Mouse (Mus musculus): ENCODE results near the gene Polr3gl. TPM values are rescaled to one million over a fixed set of nuclear protein-coding genes. Genes with fewer than 3 reads are reported as not detected.

Polr3gl gene
- total and polyA plus RNA-seq, 2 experiments, result 7.0 to 8.2 TPM

DNA sequence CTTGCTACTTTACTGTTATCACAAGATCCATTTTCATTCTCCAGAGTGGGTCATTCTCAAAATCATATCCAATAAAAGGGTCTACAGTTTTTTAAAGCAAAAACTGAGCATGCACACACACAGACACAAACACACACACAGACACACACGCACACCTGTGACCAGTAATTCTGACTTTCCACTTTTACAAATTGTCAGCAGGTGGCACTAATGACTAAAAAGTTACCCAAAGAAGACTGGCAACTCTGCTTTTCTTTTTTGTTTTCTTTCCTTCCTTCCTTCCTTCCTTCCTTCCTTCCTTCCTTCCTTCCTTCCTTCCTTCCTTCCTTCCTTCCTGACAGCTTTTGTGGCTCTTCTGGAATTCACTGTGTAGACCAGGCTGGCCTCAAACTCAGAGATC, 48.4 kb downstream of the Polr3gl start:
- TF ChIP-seq CTCF (IDR thresholded peaks at IDR 0.05; ENCODE audit: low read depth, low read length), result no peak
- no peaks in the 10 kb centered on the region for H3K79me2 ChIP-seq (ENCODE audit: control insufficient read depth, insufficient read depth, low read length)
- H3K4me1 ChIP-seq (ENCODE audit: control insufficient read depth, insufficient read depth, low read length), result peaks cover 6% of the 10 kb centered on the region; the same call in 1 of the 2 replicates
- no peaks in the 10 kb centered on the region for H3K27me3 ChIP-seq (ENCODE audit: control insufficient read depth, insufficient read depth, low read length)
- 14% methylated on average over 1 of the region's 1 CpGs for WGBS
- H3K36me3 ChIP-seq (ENCODE audit: control insufficient read depth, insufficient read depth, low read length), result no peaks in the 10 kb centered on the region
- H3K4me3 ChIP-seq (ENCODE audit: insufficient read depth, low read depth, low read length), result no peak overlapping the region
- H3K27ac ChIP-seq (replicated peaks; ENCODE audit: insufficient read depth, low read depth, low read length), result no peak overlapping the region
- no peak overlapping the region for H3K9ac ChIP-seq (ENCODE audit: low read depth, low read length)
- DNase-seq (ENCODE audit: extremely low read depth, low read depth, low spot score), result no peak

- Histone ChIP-seq H3K79me2 (ENCODE audit: control insufficient read depth, insufficient read depth, low read length) (no peaks in the 10 kb centered on the region), H3K4me3 (ENCODE audit: insufficient read depth, low read depth, low read length) (no peak overlapping the region), H3K27ac (replicated peaks; ENCODE audit: insufficient read depth, low read depth, low read length) (no peak overlapping the region), H3K36me3 (ENCODE audit: control insufficient read depth, insufficient read depth, low read length) (no peaks in the 10 kb centered on the region), H3K27me3 (ENCODE audit: control insufficient read depth, insufficient read depth, low read length) (no peaks in the 10 kb centered on the region), H3K9ac (ENCODE audit: low read depth, low read length) (no peak overlapping the region), H3K4me1 (ENCODE audit: control insufficient read depth, insufficient read depth, low read length) (peaks cover 6% of the 10 kb centered on the region; the same call in 1 of the 2 replicates)
- 91% methylated on average over 11 of the region's 11 CpGs for WGBS
- no peak for DNase-seq (ENCODE audit: extremely low read depth, low read depth, low spot score)
- TF ChIP-seq CTCF (IDR thresholded peaks at IDR 0.05; ENCODE audit: low read depth, low read length) (no peak), POLR2A (IDR thresholded peaks at IDR 0.05; ENCODE audit: extremely low read depth, insufficient read depth, low read length) (no peak)
These were observed 50.6 kb downstream of the Polr3gl start for GRCm38 (mm10) chr3:96543345-96543744.

DNA sequence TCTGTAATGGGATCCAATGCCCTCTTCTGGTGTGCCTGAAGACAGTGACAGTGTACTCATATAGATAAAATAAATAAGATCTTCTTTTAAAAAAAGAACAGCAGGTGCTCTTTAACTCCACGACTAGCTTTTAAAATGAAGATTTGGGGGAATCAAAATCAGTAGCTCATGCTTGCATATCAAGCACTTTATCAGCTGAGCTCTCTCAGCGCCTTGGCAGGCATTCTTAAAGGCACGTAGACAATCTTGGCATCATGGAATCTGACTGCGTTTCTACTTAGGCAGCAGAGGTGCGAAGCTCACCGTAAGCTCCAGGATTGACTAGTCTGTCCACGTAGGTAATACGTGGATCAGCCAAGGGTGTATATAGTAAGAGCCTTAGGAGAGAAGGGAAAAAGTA, 51.4 kb downstream of the Polr3gl start:
- H3K27ac ChIP-seq (replicated peaks; ENCODE audit: insufficient read depth, low read depth, low read length), result no peak overlapping the region
- H3K36me3 ChIP-seq (ENCODE audit: control insufficient read depth, insufficient read depth, low read length), result no peaks in the 10 kb centered on the region
- no peak overlapping the region for H3K4me3 ChIP-seq (ENCODE audit: insufficient read depth, low read depth, low read length)
- peaks cover 3% of the 10 kb centered on the region; the same call in 1 of the 2 replicates for H3K4me1 ChIP-seq (ENCODE audit: control insufficient read depth, insufficient read depth, low read length)
- H3K79me2 ChIP-seq (ENCODE audit: control insufficient read depth, insufficient read depth, low read length), result no peaks in the 10 kb centered on the region
- no peaks in the 10 kb centered on the region for H3K27me3 ChIP-seq (ENCODE audit: control insufficient read depth, insufficient read depth, low read length)
- DNase-seq (ENCODE audit: extremely low read depth, low read depth, low spot score), result no peak
- TF ChIP-seq CTCF (IDR thresholded peaks at IDR 0.05; ENCODE audit: low read depth, low read length), result no peak
- no peak for TF ChIP-seq POLR2A (IDR thresholded peaks at IDR 0.05; ENCODE audit: extremely low read depth, insufficient read depth, low read length)
- 91% methylated on average over 8 of the region's 8 CpGs for WGBS
- no peak overlapping the region for H3K9ac ChIP-seq (ENCODE audit: low read depth, low read length)

DNA sequence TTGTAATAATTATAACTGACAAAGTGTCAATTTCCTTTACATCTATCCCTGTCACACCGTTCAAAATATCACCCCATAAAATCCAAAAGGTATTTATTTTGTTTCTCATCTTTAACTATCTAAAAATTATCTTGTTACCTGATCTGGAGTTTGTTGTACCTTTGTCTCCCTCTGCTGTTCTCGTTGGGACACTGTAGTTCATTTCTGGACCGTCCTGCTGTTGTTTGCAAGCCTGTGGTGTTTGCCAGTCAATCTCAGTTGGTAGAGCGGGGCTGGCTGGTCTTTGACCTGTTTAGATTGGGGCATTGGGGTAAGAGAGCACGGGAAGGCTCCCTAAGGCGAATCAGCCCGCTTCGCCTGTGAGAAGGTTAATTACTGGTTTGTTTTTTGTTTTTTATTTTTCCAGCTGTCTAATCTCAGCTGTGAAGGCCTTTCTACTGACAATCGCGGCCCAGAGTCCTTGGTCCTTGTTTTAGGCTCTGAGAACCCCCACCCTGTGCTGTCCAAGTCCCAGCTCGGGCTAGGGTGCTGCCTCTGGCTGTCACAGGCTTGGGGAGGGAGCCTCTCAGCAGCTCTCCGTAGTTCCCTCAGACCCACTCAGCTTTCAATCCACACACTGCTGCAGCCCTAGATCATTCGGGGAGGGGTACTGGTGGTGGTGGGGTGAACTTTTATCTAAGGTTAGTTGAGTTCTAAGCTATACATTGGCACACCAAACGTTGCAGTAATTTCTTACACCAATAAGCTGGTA, 52.5 kb downstream of the Polr3gl start:
- Histone ChIP-seq H3K27me3 (ENCODE audit: control insufficient read depth, insufficient read depth, low read length) (no peaks in the 10 kb centered on the region), H3K4me3 (ENCODE audit: insufficient read depth, low read depth, low read length) (no peak overlapping the region; the same call in 1 of the 2 replicates), H3K9ac (ENCODE audit: low read depth, low read length) (peak overlapping the region; percentile 73), H3K4me1 (ENCODE audit: control insufficient read depth, insufficient read depth, low read length) (peaks cover 2% of the 10 kb centered on the region; the same call in 1 of the 2 replicates), H3K36me3 (ENCODE audit: control insufficient read depth, insufficient read depth, low read length) (no peaks in the 10 kb centered on the region), H3K27ac (replicated peaks; ENCODE audit: insufficient read depth, low read depth, low read length) (peak overlapping the region; percentile 20), H3K79me2 (ENCODE audit: control insufficient read depth, insufficient read depth, low read length) (no peaks in the 10 kb centered on the region)
- peak; percentile 88 for DNase-seq (ENCODE audit: extremely low read depth, low read depth, low spot score)
- TF ChIP-seq CTCF (IDR thresholded peaks at IDR 0.05; ENCODE audit: low read depth, low read length), result no peak
- TF ChIP-seq POLR2A (IDR thresholded peaks at IDR 0.05; ENCODE audit: extremely low read depth, insufficient read depth, low read length), result no peak
- 15% methylated on average over 14 of the region's 14 CpGs for WGBS

- no peak overlapping the region for H3K4me3 ChIP-seq (ENCODE audit: insufficient read depth, low read depth, low read length)
- no peak overlapping the region for H3K9ac ChIP-seq (ENCODE audit: low read depth, low read length)
- no peaks in the 10 kb centered on the region for H3K27me3 ChIP-seq (ENCODE audit: control insufficient read depth, insufficient read depth, low read length)
- WGBS, result 58% methylated on average over 6 of the region's 6 CpGs
- no peak for TF ChIP-seq POLR2A (IDR thresholded peaks at IDR 0.05; ENCODE audit: extremely low read depth, insufficient read depth, low read length)
- no peak for TF ChIP-seq CTCF (IDR thresholded peaks at IDR 0.05; ENCODE audit: low read depth, low read length)
- no peaks in the 10 kb centered on the region for H3K79me2 ChIP-seq (ENCODE audit: control insufficient read depth, insufficient read depth, low read length)
- DNase-seq (ENCODE audit: extremely low read depth, low read depth, low spot score), result no peak
- H3K27ac ChIP-seq (replicated peaks; ENCODE audit: insufficient read depth, low read depth, low read length), result no peak overlapping the region
- H3K36me3 ChIP-seq (ENCODE audit: control insufficient read depth, insufficient read depth, low read length), result no peaks in the 10 kb centered on the region
- peaks cover 2% of the 10 kb centered on the region; the same call in 1 of the 2 replicates for H3K4me1 ChIP-seq (ENCODE audit: control insufficient read depth, insufficient read depth, low read length)
These were observed 53.2 kb downstream of the Polr3gl start for GRCm38 (mm10) chr3:96540740-96541139.

DNA sequence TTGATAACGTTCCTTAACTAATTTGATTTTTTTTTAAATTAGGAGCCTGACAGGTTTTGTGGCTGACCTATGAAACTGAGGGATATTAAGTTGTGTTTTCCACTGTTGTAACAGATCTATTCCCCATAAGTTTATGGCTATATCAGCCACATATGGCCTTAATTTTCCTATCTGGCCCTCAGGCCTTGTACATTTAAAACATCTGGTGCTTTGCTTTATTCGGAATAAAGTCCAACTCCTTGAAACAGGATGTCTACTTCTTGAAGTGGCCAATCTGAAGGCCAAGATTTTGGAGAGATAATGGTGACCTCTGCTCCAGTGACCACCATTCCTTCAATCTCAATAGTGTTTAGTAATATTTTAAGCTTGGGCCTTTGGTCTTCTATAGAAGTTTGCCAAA, 54.7 kb downstream of the Polr3gl start:
- H3K36me3 ChIP-seq (ENCODE audit: control insufficient read depth, insufficient read depth, low read length), result no peaks in the 10 kb centered on the region
- H3K4me1 ChIP-seq (ENCODE audit: control insufficient read depth, insufficient read depth, low read length), result peaks cover 2% of the 10 kb centered on the region; the same call in 1 of the 2 replicates
- H3K4me3 ChIP-seq (ENCODE audit: insufficient read depth, low read depth, low read length), result no peak overlapping the region
- no peaks in the 10 kb centered on the region for H3K79me2 ChIP-seq (ENCODE audit: control insufficient read depth, insufficient read depth, low read length)
- 84% methylated on average over 2 of the region's 2 CpGs for WGBS
- no peak overlapping the region for H3K9ac ChIP-seq (ENCODE audit: low read depth, low read length)
- DNase-seq (ENCODE audit: extremely low read depth, low read depth, low spot score), result no peak
- TF ChIP-seq POLR2A (IDR thresholded peaks at IDR 0.05; ENCODE audit: extremely low read depth, insufficient read depth, low read length) (no peak), CTCF (IDR thresholded peaks at IDR 0.05; ENCODE audit: low read depth, low read length) (no peak)
- no peak overlapping the region for H3K27ac ChIP-seq (replicated peaks; ENCODE audit: insufficient read depth, low read depth, low read length)
- no peaks in the 10 kb centered on the region for H3K27me3 ChIP-seq (ENCODE audit: control insufficient read depth, insufficient read depth, low read length)

All from liver, adult 2 months (tissue).